Mouse (Mus musculus): ENCODE results near the gene Msrb1. TPM values are rescaled to one million over a fixed set of nuclear protein-coding genes. Genes with fewer than 3 reads are reported as not detected.

The Msrb1 gene
- total RNA-seq (2017) = 33.6 and 69.4 TPM in 2 replicates

DNA sequence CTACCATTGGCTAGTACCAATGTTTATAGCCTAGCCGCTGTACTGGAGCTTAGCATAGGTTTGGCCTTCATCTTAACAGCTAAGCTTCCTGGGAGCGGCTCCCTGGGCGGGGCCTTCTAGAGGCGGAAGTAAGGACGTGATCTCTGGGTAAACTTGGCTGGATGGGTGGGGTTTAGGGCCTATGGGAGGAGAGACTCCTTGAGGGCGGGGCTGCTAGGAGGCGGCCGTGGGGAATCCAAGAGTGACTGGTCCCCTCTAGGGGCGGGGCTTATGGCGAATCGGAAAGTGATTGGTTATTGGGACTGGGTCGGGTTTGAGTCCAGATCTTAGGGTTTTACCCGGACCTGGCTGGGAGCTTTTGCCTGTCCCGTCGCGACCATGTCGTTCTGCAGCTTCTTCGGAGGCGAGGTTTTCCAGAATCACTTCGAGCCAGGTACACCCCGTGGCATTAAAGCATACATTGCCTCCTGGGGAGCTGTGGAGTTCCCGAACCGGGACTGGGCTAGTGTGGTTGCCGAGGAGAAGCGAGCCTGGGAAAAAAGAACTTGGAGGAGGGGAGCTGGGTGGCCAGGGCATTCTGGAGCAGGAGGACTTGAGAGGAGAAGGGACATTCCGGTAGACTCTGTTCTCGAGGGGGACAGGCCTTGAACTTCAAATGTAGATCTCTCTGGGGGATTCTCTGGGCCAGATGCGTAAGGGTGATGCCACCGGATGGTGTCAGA lies at the start of gene Msrb1:
Gene Msrb1 (plus strand): TSS at position 313 of the 722 bp plus-strand sequence.
- peak; percentile 94 to 97 for ATAC-seq (replicated peaks in 1 of 2; ENCODE audit: insufficient read depth in 1 of 2, low FRiP score in 2 of 2, low TSS enrichment in 1 of 2, low read depth in 1 of 2, poor library complexity in 2 of 2, severe bottlenecking in 2 of 2)

DNA sequence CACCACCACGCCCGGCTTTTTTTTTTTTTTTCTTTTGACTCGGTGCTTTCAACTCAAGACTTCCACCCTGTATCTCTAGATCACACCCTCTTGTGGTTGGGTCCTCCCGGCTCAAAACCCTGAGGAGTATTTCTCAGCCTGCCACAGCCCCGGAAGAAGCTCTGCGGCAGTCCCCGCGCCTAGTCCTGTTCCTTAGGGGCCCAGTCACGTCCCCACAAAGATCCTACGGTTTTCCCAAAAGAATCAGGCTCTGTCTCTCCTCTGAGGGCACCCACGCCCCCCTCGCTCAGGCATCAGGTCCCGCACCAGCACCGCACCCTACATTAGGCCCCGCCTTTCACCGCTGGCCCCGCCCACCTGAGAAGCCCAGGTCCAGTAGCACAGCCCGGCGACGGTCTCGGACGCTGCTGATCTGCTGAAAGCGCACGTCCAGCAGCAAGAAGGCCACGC lies 49.3 kb upstream of the Msrb1 start:
- peak in 1 of 2 experiments; percentile 54; a peak in 2 of 4 replicates for ATAC-seq (replicated peaks in 1 of 2; ENCODE audit: insufficient read depth in 1 of 2, low FRiP score in 2 of 2, low TSS enrichment in 1 of 2, low read depth in 1 of 2, poor library complexity in 2 of 2, severe bottlenecking in 2 of 2)

DNA sequence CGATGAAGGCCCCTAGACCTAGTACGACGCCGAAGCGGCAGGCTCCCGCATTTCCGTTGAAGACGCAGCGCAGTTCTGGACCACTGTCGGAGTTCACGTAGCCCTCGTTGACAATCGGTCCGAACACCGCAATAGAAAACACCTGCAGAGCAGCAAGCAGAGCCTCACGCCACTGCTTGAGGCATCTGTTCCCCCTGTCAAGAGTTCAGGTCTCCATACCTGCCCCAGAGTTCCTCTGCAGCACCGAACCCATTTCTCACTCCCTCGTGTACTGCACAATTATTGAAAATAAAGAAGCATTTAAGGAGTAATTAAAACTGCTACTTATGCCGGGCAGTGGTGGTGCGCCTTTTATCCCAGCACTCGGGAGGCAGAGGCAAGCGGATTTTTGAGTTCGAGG lies 48.8 kb upstream of the Msrb1 start:
- no peak for ATAC-seq (replicated peaks in 1 of 2; ENCODE audit: insufficient read depth in 1 of 2, low FRiP score in 2 of 2, low TSS enrichment in 1 of 2, low read depth in 1 of 2, poor library complexity in 2 of 2, severe bottlenecking in 2 of 2)

DNA sequence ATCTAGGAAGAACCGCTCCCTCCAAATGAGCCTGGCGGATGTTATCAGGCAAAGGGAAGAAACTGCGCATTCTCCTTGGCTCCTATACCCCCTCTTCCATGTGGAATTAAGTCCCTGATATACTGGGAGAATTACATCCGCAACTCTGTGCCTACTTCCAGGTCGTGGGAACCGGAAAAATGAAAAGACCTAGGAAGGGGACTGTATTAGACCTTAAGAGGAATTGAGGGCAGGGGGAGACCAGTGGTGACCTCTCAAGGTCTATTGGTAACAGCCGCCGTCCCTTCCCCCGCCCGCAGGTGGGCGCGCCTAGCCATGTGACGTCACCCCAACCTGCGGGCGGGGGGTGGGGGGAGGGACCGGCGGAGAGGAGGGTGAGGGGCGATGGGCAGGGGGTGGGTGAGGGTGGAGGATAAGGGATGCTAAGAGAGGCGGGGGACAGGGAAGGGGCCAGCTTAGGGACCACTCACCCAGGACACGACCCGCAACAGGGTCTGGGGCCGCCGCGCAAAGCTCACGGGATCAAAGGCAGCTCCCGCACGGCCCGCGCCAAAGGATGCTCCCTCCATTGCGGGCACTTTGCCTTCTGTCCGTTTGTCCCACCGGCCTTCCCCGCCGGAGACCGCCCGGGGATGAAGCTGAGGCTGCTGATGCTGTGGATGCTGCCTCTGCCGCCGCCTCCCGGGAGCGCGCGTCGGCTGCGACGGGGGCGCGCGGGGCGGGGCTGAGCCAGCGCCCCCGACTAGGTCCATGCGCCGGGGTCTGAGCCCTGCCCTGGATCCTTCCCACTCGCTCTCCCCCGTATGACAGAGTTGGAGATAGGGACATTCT lies 47.0 kb upstream of the Msrb1 start, which contains the start of gene Syngr3:
Gene Syngr3 (minus strand): TSS at position 705 of the 831 bp plus-strand sequence.
- ATAC-seq (replicated peaks in 1 of 2; ENCODE audit: insufficient read depth in 1 of 2, low FRiP score in 2 of 2, low TSS enrichment in 1 of 2, low read depth in 1 of 2, poor library complexity in 2 of 2, severe bottlenecking in 2 of 2) = no peak

DNA sequence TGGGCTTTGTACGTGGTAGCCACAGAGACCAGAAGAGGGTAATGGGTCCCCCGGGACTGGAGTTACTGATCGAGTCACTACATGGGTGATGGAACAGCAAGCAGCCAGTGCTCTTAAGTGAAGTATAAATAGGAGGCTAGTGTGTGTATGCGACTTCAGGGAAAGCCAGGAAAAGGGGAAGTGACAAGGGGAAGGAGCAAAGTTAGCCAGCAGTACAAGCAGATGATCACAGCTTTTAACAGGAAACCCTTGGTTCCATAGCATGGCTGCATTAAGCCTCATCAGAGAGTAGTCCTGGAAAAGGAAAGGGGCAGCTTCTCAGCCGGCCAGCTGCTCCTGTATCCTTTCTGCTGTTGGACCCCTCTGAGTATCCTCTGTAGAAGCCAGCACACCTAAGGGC lies 44.1 kb upstream of the Msrb1 start:
- ATAC-seq (replicated peaks in 1 of 2; ENCODE audit: insufficient read depth in 1 of 2, low FRiP score in 2 of 2, low TSS enrichment in 1 of 2, low read depth in 1 of 2, poor library complexity in 2 of 2, severe bottlenecking in 2 of 2) = no peak

DNA sequence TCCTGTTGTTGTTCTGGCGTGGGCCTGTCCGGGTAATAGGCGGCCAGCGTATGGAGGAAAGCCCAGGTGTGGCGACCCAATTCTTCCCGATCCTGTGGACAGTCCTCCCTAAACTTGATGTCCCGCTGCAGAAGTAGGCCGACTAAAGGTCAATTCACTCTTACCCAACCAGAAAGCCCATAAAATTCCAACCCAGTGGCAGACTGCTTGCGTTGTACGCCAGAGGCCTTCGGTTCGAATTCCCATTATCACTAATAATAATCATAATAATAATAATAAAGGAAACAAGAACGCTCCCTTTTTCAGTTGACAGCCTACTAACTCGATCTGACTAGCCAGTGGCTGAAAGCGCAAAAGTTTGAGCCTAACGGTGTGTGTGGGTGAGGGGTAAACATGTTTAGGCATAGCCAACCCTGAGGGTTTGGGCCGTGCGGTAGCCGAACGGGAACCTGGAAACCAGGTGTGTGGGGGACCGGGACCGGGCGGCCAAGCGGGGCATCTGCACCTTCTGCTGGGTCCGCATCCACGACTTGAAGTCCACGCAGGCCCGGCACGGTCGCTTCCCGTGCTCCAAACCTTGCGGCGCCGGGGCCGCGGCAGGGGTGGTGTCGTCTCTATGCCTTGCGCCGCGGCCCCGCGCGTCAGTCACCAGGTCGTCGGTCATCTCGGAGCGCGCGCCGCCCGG lies 41.0 kb upstream of the Msrb1 start:
- 0 out of 4 replicates have a peak, but pooled peaks of 1 of the 2 experiments have one; percentile 6 for ATAC-seq (replicated peaks in 1 of 2; ENCODE audit: insufficient read depth in 1 of 2, low FRiP score in 2 of 2, low TSS enrichment in 1 of 2, low read depth in 1 of 2, poor library complexity in 2 of 2, severe bottlenecking in 2 of 2)

DNA sequence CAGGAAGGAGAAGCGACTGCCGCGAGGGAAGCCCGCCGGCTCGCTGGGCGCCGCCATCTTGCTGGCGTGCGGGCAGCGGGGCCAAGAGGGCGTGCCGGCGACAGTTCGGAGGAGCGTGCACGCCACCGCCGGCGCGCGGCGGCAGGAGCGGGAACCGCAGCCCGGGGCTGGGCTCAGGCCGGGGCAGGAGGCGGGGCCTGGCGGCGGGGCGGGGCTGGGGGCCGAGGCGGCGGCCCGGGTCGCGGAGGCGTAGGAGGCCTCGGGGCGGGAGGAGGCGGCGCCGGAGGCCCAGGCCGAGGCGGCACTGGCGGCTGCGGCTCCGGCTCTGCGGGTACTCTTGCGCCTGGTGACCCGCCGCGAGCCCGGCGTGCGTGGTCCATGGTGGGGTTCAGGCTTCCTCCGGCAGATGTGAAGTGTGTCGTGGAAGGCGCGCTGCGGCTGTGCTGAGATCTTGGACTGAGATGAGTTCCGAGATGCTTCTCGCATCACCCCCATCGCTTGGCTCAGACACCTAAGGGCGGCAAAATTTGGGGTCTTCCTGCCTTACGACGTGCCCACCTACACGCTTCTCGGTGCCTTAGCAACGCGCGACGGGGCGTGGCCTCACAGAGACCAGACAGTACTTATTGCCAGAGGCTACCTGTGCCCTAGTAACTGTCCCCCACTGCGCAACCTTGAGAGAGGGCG lies 40.3 kb upstream of the Msrb1 start, which contains the start of the genes Gfer and Noxo1:
Gene Gfer (minus strand): TSS at position 146 of the 687 bp plus-strand sequence.
Gene Noxo1 (plus strand): TSS at position 224 of the 687 bp plus-strand sequence.
- peak; percentile 42 to 67 for ATAC-seq (replicated peaks in 1 of 2; ENCODE audit: insufficient read depth in 1 of 2, low FRiP score in 2 of 2, low TSS enrichment in 1 of 2, low read depth in 1 of 2, poor library complexity in 2 of 2, severe bottlenecking in 2 of 2)

DNA sequence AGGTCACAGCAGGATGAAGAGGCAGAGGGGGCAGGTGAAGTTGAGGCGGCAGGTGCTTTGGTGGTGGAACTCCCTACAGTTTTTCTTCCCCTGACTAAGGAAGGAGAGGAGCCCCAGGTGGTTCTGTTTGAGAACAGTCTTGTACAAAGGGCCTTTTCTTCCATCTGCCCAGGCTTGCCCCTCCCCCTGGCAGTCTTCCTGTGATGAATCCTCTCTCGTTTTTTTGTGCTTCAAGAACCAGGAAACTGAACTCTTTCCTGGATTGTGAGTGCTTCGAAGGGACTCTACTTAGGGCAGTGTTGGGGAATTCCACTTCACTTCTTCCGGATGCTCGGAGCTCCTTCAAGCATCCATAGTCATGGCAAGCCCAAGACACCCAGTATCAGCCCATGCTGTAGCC lies 38.5 kb upstream of the Msrb1 start:
- ATAC-seq (replicated peaks in 1 of 2; ENCODE audit: insufficient read depth in 1 of 2, low FRiP score in 2 of 2, low TSS enrichment in 1 of 2, low read depth in 1 of 2, poor library complexity in 2 of 2, severe bottlenecking in 2 of 2) = no peak

DNA sequence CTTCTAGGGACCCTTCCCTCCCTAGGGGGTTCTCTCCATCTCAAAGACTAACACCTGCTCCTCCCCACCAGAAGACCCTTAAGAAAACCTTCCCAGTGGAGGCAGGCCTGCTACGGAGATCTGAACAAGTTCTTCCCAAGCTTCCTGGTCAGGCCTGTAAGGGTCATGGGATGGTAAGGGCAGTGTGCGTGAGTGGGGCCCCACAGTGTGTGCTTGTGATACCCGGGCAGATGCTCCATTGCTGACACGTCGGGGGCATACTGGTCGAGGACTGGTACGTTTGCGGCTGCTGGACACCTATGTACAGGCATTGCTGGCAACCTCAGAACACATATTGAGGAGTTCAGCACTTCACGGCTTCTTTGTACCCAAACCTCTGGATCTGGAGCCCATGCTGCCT lies 37.7 kb upstream of the Msrb1 start:
- no peak for ATAC-seq (replicated peaks in 1 of 2; ENCODE audit: insufficient read depth in 1 of 2, low FRiP score in 2 of 2, low TSS enrichment in 1 of 2, low read depth in 1 of 2, poor library complexity in 2 of 2, severe bottlenecking in 2 of 2)

DNA sequence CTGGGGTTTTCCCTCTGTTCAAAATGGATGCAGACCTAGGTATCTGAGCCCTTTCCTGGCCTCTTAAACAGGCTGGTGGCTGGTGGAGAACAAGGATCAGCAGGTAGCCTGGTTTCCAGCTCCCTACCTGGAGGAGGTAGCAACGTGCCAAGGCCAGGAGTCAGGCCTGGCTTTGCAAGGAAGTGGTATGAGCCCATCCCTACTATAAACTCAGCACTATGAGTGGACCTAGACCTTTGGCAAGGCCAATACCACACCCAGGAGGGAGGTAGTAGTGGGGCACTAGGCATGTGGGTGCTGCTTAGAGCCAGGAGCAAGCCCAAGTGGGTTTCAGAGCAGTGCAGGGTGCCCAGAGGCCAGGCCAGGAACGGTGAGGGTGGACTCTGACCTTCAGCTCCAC lies 37.0 kb upstream of the Msrb1 start:
- no peak for ATAC-seq (replicated peaks in 1 of 2; ENCODE audit: insufficient read depth in 1 of 2, low FRiP score in 2 of 2, low TSS enrichment in 1 of 2, low read depth in 1 of 2, poor library complexity in 2 of 2, severe bottlenecking in 2 of 2)

DNA sequence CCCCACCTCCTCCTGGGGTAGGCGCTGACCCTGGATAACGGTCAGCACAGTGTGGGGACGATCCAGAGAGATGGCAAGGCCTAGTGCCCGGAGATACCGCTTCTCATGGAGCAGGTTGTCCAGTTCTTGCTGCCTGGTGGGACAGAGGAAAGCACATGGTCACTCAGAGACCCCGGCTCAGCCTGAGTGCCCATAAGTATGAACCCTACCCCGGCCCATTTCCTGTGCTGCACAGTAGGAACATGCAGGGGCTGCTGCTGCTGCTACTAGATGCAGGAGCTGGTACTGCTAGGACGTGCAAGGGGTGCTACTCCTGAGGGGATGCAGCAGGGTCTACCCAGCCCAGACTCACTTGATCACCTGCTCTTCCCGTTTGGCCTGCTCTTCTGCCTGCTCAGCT lies 35.2 kb upstream of the Msrb1 start:
- no peak for ATAC-seq (replicated peaks in 1 of 2; ENCODE audit: insufficient read depth in 1 of 2, low FRiP score in 2 of 2, low TSS enrichment in 1 of 2, low read depth in 1 of 2, poor library complexity in 2 of 2, severe bottlenecking in 2 of 2)

DNA sequence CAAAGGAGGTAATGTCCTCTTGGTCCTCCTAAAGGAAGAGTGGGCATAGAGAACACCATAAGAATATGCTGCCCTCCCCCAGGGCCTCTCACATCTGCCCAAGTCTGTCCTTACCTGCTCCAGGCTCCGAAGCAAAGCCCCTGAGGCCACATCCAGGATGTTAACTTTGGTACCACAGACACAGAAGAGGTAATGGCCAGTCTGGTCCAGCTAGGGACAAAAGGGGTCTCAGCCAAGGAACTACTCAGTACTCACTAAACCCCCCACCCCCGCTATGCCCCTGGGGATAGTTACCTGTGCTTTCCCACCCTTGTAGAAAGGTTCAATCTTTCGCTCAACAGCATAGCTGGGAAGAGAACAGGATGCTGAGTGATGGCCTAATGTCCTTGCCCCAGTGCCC lies 30.6 kb upstream of the Msrb1 start:
- no peak for ATAC-seq (replicated peaks in 1 of 2; ENCODE audit: insufficient read depth in 1 of 2, low FRiP score in 2 of 2, low TSS enrichment in 1 of 2, low read depth in 1 of 2, poor library complexity in 2 of 2, severe bottlenecking in 2 of 2)

DNA sequence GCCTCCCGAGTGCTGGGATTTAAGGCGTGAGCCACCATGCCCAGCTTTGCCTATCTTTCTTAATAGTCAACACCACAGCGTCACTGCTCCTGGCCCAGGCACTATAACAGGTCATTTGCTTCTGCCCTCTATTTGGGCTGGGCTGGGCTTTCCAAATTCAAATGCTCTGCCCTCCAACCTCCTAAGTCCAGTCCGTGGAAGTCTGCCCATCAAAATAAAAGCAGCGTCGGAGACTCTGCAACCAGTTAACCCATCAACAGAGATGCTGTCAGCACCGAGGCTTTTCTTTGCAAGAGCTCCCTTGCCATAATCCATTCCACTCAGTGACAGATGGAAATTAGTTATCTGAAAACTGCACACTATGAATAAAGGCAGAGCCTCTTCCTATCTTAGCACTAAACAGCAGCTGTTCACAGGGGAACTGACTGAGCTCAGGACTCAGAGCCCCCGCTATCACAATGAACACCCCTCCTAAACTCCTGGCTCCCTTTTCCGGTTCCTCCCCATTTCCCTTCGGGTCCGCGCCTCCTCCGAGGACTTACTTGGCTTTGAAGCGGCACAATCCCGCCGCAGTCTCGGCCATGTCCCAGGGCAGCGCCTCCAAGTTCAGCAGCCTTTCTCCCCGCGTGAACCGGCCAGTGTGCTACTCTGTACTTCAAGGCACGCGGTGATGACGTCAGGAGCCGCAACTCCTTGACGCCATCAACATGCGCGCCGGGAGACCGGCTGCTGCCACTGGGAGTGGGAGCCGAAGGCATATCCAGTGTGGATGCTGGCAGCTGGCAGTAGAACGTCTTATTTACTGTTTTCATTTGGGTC lies 29.3 kb upstream of the Msrb1 start, which contains the start of gene Tbl3:
Gene Tbl3 (minus strand): TSS at position 679 of the 819 bp plus-strand sequence.
- peak; percentile 90 to 95 for ATAC-seq (replicated peaks in 1 of 2; ENCODE audit: insufficient read depth in 1 of 2, low FRiP score in 2 of 2, low TSS enrichment in 1 of 2, low read depth in 1 of 2, poor library complexity in 2 of 2, severe bottlenecking in 2 of 2)

DNA sequence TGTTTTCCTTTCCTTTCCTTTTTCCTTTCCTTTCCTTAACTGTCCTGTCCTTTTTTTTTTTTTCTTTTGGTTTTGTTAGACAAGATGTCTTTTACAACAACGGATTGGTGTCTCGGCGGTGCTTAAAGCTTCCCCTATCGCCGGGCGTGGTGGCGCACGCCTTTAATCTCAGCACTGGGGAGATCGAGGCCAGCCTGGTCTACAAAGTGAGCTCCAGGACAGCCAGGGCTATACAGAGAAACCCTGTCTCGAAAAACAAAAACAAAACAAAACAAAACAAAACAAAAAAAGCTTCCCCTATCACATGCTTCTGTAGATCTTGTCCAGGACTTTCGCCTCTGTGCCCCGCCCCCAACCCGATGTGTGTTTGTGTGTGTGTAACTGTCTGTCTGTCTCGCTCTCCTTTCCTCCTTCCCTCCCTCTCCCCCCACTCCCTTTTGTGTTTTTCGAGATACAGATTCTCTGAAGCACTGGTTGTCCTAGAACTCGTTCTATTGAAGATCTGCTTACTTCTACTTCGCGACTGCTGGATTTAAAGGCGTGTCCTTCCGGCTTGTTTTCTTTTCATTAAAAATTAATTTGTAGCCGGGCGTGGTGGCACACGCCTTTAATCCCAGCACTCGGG lies 28.5 kb upstream of the Msrb1 start:
- peak in 1 of 2 experiments; percentile 35; a peak in 2 of 4 replicates for ATAC-seq (replicated peaks in 1 of 2; ENCODE audit: insufficient read depth in 1 of 2, low FRiP score in 2 of 2, low TSS enrichment in 1 of 2, low read depth in 1 of 2, poor library complexity in 2 of 2, severe bottlenecking in 2 of 2)

DNA sequence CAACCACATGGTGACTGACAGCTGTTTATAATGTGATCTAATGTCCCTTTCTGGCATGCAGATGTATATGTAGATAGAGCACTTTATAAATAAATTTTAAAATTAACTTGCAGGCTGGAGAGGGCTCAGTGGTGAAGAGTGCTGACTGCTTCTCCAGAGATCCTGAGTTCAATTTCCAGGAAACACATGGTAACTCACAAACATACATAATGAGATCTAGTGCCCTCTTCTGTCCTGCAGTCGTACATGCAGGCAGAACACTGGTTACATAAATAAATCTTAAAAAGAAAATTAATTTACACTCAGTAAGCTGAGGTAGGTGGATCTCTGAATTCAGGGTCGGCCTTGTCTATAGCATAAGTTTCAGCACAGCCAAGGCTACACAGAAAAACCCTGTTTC lies 27.8 kb upstream of the Msrb1 start:
- peak; percentile 19 to 50; a peak in 1 of 4 replicates for ATAC-seq (replicated peaks in 1 of 2; ENCODE audit: insufficient read depth in 1 of 2, low FRiP score in 2 of 2, low TSS enrichment in 1 of 2, low read depth in 1 of 2, poor library complexity in 2 of 2, severe bottlenecking in 2 of 2)

DNA sequence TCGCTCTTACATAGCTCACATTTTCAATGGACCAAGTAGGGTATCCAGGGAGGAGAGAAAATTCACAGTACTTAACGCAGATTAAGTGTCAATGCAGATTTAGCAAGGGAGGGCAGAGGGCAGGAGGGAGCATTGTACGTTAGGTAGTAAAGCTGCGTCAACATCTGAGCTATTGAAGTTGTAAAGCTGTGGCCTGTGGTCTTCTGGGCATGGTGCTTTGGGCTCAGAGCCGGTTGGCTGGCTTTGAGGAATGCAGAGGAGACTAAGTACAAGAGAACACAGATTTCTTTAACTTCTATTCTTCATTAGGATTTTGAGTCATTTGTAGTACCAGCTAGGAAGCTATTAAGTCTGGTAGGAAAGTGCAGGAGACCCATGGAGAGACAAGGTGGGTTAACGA lies 20.9 kb upstream of the Msrb1 start:
- no peak for ATAC-seq (replicated peaks in 1 of 2; ENCODE audit: insufficient read depth in 1 of 2, low FRiP score in 2 of 2, low TSS enrichment in 1 of 2, low read depth in 1 of 2, poor library complexity in 2 of 2, severe bottlenecking in 2 of 2)

Measured in hematopoietic stem cell, adult 5-6 weeks (primary cell).